Mouse (Mus musculus) erythroblast, embryonic 14.5 days (primary cell): ENCODE measurements around the gene Pnrc1. TPM values are rescaled to one million over a fixed set of nuclear protein-coding genes. Genes with fewer than 3 reads are reported as not detected.
"Not testable (repeated sequence)": the region's sequence is repeated elsewhere in the genome, so short reads cannot be mapped to it uniquely, and the experiment has no call there.

Experiments
- H3K27me3 ChIP-seq: 2 replicates; pipeline ENCODE4 v1.6.1; 2012; ENCODE audit warnings: inconsistent platforms; ENCODE audit not compliant: control insufficient read depth
- H3K36me3 ChIP-seq: 2 replicates; pipeline ENCODE4 v1.6.1; 2012; ENCODE audit warnings: mild to moderate bottlenecking, inconsistent platforms; ENCODE audit not compliant: control insufficient read depth
- H3K4me1 ChIP-seq: 2 replicates; pipeline ENCODE4 v1.6.1; 2012; ENCODE audit warnings: inconsistent platforms; ENCODE audit not compliant: control insufficient read depth
- H3K4me3 ChIP-seq: replicated peaks from 2 replicates; pipeline ENCODE3; 2012; ENCODE audit warnings: moderate library complexity, mild to moderate bottlenecking, inconsistent platforms
- H3K9me3 ChIP-seq: 2 replicates; pipeline ENCODE4 v1.6.1; 2012; ENCODE audit warnings: low read length, inconsistent platforms, mixed read lengths; ENCODE audit not compliant: control insufficient read depth
- GATA1 ChIP-seq: IDR thresholded peaks from 2 replicates; pipeline ENCODE4 v1.6.1; 2012; ENCODE audit warnings: low read length, inconsistent platforms, mixed read lengths
- TAL1 ChIP-seq: IDR thresholded peaks from 3 replicates; pipeline ENCODE4 v1.6.1; 2012; ENCODE audit warnings: low read length, inconsistent platforms, mixed read lengths
- polyA plus RNA-seq: library from polyadenylated mRNA; stranded (reverse); fragments of >175 nt; gene quantifications from 2 replicates; pipeline ENCODE4 v1.2.3, GENCODE M21; 2012

Pnrc1 gene
- polyA plus RNA-seq = 68.6 and 79.6 TPM in 2 replicates

- TF ChIP-seq GATA1 = no peak
- TF ChIP-seq TAL1 = no peak
- Histone ChIP-seq H3K4me1 (peaks cover 6% of the 10 kb centered on the region), H3K4me3 (no peak within 1 kb of the TSS)
These were observed at the start of gene Pnrc1 for GRCm38 (mm10) chr4:33290002-33290401. Pnrc1 (minus strand) TSS chr4:33290163.

DNA sequence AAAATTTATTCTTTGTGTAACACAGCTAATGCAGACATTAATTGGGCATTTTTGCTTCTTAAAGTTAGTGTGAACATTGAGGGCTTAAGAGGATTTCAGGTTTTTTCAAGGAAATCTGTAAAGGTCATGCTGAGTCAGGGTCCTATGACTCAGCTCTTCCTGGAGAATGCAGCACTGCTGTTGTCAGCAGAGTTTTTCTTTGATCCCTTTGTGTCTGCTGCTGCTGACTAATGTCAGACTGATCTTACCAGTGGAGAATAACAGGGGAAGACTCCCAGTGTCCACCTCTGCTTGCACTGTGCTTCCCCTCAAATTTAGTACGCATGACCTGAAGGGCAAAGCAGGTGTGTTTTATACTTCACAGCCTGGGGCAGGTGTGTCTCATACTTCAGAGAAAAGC lies 48.0 kb upstream of the Pnrc1 start:
- TF ChIP-seq GATA1 = no peak
- TF ChIP-seq TAL1 = no peak
- Histone ChIP-seq H3K4me3 (no peak overlapping the region), H3K36me3 (peaks cover 87% of the 10 kb centered on the region), H3K27me3 (no peaks in the 10 kb centered on the region), H3K4me1 (peaks cover 27% of the 10 kb centered on the region), H3K9me3 (no peaks in the 10 kb centered on the region)

More at GRCm38 (mm10) chr4:33290002-33290401, at the start of gene Pnrc1:
- H3K9me3 ChIP-seq = no peaks in the 10 kb centered on the region
- H3K27me3 ChIP-seq = no peaks in the 10 kb centered on the region; the same call in 1 of the 2 replicates
- H3K36me3 ChIP-seq = no peaks in the 10 kb centered on the region

DNA sequence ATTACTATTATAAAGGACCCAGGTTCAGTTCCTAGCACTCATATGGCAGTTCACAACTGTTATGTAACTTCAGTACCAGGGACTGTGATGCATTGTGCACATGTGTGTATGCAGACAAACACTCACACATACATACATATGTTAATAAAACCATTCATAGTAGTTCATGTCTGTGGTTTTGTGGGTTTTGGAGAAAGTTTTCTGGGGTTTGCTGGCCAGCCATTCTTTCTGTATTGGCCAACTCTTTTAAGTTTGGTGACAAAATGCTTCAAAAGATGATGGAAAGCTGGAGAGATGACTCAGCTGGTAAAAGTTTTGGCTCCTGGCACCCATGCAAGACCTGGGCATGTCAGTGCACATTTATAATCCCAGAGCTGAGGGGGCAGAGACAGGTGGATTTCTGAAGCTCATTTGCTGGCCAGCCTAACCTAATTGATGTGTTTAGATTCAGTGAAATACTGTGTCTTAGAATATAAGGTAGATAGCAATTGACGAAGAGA lies 43.0 kb upstream of the Pnrc1 start:
- Histone ChIP-seq H3K36me3 (peaks cover 87% of the 10 kb centered on the region), H3K4me3 (no peak overlapping the region), H3K4me1 (peaks cover 23% of the 10 kb centered on the region), H3K27me3 (no peaks in the 10 kb centered on the region), H3K9me3 (no peaks in the 10 kb centered on the region)
- TF ChIP-seq TAL1 = no peak
- TF ChIP-seq GATA1 = no peak

- Histone ChIP-seq H3K27me3 (no peaks in the 10 kb centered on the region), H3K9me3 (no peaks in the 10 kb centered on the region), H3K36me3 (peaks cover 90% of the 10 kb centered on the region), H3K4me1 (peaks cover 17% of the 10 kb centered on the region), H3K4me3 (no peak overlapping the region)
- no peak for TF ChIP-seq TAL1
- TF ChIP-seq GATA1 = no peak
These were observed 41.2 kb upstream of the Pnrc1 start for GRCm38 (mm10) chr4:33331147-33331546.

GRCm38 (mm10) chr4:33315840-33316239 lies 25.9 kb upstream of the Pnrc1 start:
- Histone ChIP-seq H3K4me1 (peaks cover 34% of the 10 kb centered on the region), H3K4me3 (no peak overlapping the region)

DNA sequence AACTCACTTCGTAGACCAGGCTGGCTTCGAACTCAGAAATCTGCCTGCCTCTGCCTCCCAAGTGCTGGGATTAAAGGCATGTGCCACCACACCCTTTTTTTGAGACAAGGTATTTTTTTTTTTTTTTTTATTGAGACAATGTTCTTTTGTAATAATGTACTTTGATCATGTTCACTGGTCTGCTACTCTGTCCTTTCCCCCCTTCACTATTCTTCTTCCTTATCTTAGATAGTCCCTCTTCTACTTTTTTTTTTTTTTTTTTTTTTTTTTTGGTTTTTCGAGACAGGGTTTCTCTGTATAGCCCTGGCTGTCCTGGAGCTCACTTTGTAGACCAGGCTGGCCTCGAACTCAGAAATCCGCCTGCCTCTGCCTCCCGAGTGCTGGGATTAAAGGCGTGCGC lies 24.2 kb upstream of the Pnrc1 start:
- not testable (repeated sequence) for H3K27me3 ChIP-seq, H3K9me3 ChIP-seq, H3K4me3 ChIP-seq
- peaks cover 18% of the 10 kb centered on the region for H3K36me3 ChIP-seq
- H3K4me1 ChIP-seq = peaks cover 43% of the 10 kb centered on the region

More at GRCm38 (mm10) chr4:33315840-33316239, 25.9 kb upstream of the Pnrc1 start:
- TF ChIP-seq TAL1 (no peak), GATA1 (no peak)
- H3K36me3 ChIP-seq = peaks cover 25% of the 10 kb centered on the region
- no peaks in the 10 kb centered on the region for H3K9me3 ChIP-seq
- H3K27me3 ChIP-seq = no peaks in the 10 kb centered on the region

DNA sequence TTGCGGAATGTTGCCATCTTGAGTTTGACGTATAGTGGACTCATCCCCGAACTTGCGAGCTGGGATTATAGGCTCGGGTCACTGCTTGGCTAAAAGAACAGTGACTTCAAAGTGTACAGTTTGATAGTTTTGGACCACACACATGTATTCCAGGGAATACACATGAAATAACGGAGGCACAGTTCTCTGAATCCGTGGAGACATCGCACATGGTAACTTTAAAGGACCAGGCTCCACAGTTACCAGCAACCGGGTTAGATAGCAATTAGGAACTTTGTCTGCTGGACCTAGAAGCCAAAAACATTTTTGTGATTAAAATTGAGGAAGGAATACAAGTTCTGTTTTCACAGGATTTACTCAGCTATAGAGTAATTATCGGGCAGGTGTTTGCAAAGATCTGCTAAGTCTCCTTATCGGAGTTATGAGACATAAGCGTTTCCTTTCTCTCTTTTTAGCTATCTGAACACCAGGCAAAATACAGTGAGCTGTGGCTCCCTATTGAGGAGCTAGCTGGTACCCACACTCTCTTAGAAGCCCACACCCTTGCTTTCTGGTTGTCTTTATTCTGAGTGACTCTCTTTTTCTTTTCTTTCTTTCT lies 21.0 kb upstream of the Pnrc1 start:
- H3K4me1 ChIP-seq = peaks cover 37% of the 10 kb centered on the region
- no peaks in the 10 kb centered on the region for H3K27me3 ChIP-seq
- H3K9me3 ChIP-seq = no peaks in the 10 kb centered on the region
- peak overlapping the region; percentile 99 for H3K4me3 ChIP-seq
- TF ChIP-seq GATA1 (no peak), TAL1 (no peak)
- H3K36me3 ChIP-seq = peaks cover 13% of the 10 kb centered on the region

- Histone ChIP-seq H3K27me3 (no peaks in the 10 kb centered on the region), H3K4me3 (peak within 1 kb of the TSS; percentile 99)
- no peak for TF ChIP-seq GATA1
- TF ChIP-seq TAL1 = no peak
These were observed 20.1 kb upstream of the Pnrc1 start, which contains the start of gene Rngtt for GRCm38 (mm10) chr4:33309764-33310757. Rngtt (plus strand) TSS chr4:33310311.

DNA sequence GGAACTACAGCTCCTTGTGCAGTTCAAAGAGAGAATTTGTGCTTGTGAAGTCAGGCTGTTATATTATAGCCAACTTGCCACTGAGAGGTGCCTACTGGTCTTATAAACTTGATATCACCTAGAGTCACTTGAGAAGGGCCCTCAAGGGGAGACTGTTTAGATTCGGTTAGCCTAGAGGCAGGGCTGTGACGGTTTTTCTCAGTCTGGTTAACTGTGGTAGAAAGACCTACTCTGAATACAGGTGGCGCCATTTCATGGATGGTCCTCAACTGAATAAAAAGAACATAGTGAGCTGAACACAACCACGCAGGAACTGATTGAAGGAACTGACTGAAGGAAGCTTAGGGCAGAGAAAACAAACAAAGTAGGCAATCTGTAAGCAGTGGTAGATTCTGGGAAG lies 17.2 kb upstream of the Pnrc1 start:
- Histone ChIP-seq H3K36me3 (peaks cover 5% of the 10 kb centered on the region), H3K4me1 (peaks cover 26% of the 10 kb centered on the region), H3K27me3 (no peaks in the 10 kb centered on the region), H3K4me3 (no peak overlapping the region), H3K9me3 (peaks cover 5% of the 10 kb centered on the region)
- TF ChIP-seq GATA1 = no peak
- TF ChIP-seq TAL1 = no peak

More at GRCm38 (mm10) chr4:33309764-33310757, 20.1 kb upstream of the Pnrc1 start, which contains the start of gene Rngtt:
- Histone ChIP-seq H3K9me3 (no peaks in the 10 kb centered on the region), H3K36me3 (peaks cover 11% of the 10 kb centered on the region), H3K4me1 (peaks cover 35% of the 10 kb centered on the region)
